Mouse (Mus musculus) 3134 (cell line): ENCODE measurements at regions not wholly inside any gene's neighbourhood (a gene's known extent, or its start where the extent isn't known, plus 50 kb on each side); places are given as distances from the start of the nearest gene placed in this dataset.
A peak's percentile ranks its signal among the peaks of the same experiment; 100 is the strongest.

Experiments
- DNase-seq: peaks from one replicate; pipeline ENCODE4 v3.0.0-alpha.2; 2011; ENCODE audit warnings: low spot score; ENCODE audit not compliant: insufficient read length; ENCODE audit errors: extremely low read depth

GRCm38 (mm10) chr13:43852888-43853287 is 68.3 kb downstream of the Cd83 start:
- DNase-seq = no peak

GRCm38 (mm10) chr13:43854973-43855372 is 70.4 kb downstream of the Cd83 start:
- DNase-seq = no peak

GRCm38 (mm10) chr13:43860932-43861331 is 76.4 kb downstream of the Cd83 start:
- DNase-seq = no peak

- DNase-seq = no peak
These were observed 76.8 kb downstream of the Cd83 start for GRCm38 (mm10) chr13:43861424-43861823.

GRCm38 (mm10) chr13:43862056-43862455 is 77.5 kb downstream of the Cd83 start:
- DNase-seq = no peak

GRCm38 (mm10) chr13:43862586-43862985 is 78.0 kb downstream of the Cd83 start:
- DNase-seq = no peak

GRCm38 (mm10) chr13:43863581-43864100 is 79.1 kb downstream of the Cd83 start:
- DNase-seq = no peak

- DNase-seq = peak; percentile 87
These were observed 79.7 kb downstream of the Cd83 start for GRCm38 (mm10) chr13:43864153-43864861.

- DNase-seq = no peak
These were observed 80.5 kb downstream of the Cd83 start for GRCm38 (mm10) chr13:43865036-43865435.

GRCm38 (mm10) chr13:43875895-43876294 is 91.3 kb downstream of the Cd83 start:
- DNase-seq = no peak

GRCm38 (mm10) chr13:43887284-43887683 is 102.7 kb downstream of the Cd83 start:
- DNase-seq = no peak

- DNase-seq = no peak
These were observed 107.4 kb downstream of the Cd83 start for GRCm38 (mm10) chr13:43891928-43892327.

GRCm38 (mm10) chr13:43895990-43896389 is 111.4 kb downstream of the Cd83 start:
- no peak for DNase-seq

GRCm38 (mm10) chr13:43897046-43897445 is 112.5 kb downstream of the Cd83 start:
- DNase-seq = no peak

- no peak for DNase-seq
These were observed 114.1 kb downstream of the Cd83 start for GRCm38 (mm10) chr13:43898555-43899258.

- no peak for DNase-seq
These were observed 115.5 kb downstream of the Cd83 start for GRCm38 (mm10) chr13:43900115-43900514.

- DNase-seq = no peak
These were observed 116.2 kb downstream of the Cd83 start for GRCm38 (mm10) chr13:43900758-43901157.

- DNase-seq = no peak
These were observed 118.8 kb downstream of the Cd83 start for GRCm38 (mm10) chr13:43903391-43903790.

- no peak for DNase-seq
These were observed 119.7 kb downstream of the Cd83 start for GRCm38 (mm10) chr13:43904291-43904690.

- DNase-seq = no peak
These were observed 121.7 kb downstream of the Cd83 start for GRCm38 (mm10) chr13:43906241-43906640.

GRCm38 (mm10) chr13:43907425-43907824 is 122.8 kb downstream of the Cd83 start:
- DNase-seq = no peak

- no peak for DNase-seq
These were observed 123.6 kb downstream of the Cd83 start for GRCm38 (mm10) chr13:43908041-43908644.
